ENCODE assay signal across 10 mouse cellular contexts in the genomic region with DNA sequence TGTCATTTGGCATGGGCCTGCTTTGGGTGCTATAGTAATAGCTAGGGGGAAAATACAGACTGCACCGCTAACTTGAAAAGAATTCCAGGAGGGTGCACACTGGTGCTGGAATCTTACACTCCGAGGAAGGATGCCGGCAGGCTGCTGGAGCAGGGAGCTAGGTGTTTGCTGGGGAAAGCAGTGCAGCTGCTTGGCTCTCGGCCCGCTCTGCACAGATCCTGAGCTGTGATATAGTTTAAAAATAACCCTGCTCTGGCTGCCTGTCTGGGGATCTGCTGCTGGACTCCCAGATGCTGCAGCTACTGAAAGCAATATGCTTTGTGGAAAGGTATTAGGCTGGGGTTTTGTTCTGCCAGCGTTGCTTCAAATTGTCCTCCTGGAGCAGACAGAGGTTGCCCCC.
DNase-seq lines count a peak whose midpoint lies in the region; ATAC-seq lines count a peak whose summit lies in the region.
"Had no signal": no experiment of that assay in that cellular context is flagged by ENCODE, and none has a peak within 500 bp of the region (broad histone marks: within the 10 kb centered on the region; RNA-seq: fewer than 3 reads in every experiment).

No protein-coding gene starts in this region.

- peak overlapping the region; percentile 54; the same call in 1 of the 2 replicates for H3K27ac ChIP-seq in forebrain, embryonic 13.5 days
- no peak overlapping the region for H3K27ac ChIP-seq in forebrain, embryonic 12.5 days
- H3K27ac ChIP-seq in midbrain, embryonic 16.5 days (ENCODE audit: low read length): peak overlapping the region; percentile 66
- H3K27ac ChIP-seq: embryonic facial prominence, embryonic 15.5 days had no signal

- ATAC-seq in forebrain, embryonic 13.5 days: no peak
- ATAC-seq in forebrain, embryonic 12.5 days (ENCODE audit: low FRiP score): no peak
- 0 out of 2 replicates have a peak, but pooled peaks have one; percentile 39 for ATAC-seq in midbrain, embryonic 16.5 days
- ATAC-seq in megakaryocyte progenitor cell, adult 5-6 weeks (replicated peaks; ENCODE audit: poor library complexity): no peak
- ATAC-seq: intestine, postnatal 0 days had no signal

- 38% methylated on average over 6 of the region's 6 CpGs for WGBS in forebrain, embryonic 13.5 days
- WGBS in forebrain, embryonic 12.5 days: 44% methylated on average over 6 of the region's 6 CpGs
- 17% methylated on average over 6 of the region's 6 CpGs for whole genome bisulfite sequencing in midbrain, embryonic 16.5 days

- peak; percentile 33 for DNase-seq in layer of hippocampus, adult 11-12 months (ENCODE audit: low spot score)
- no peak for DNase-seq in layer of hippocampus, adult 18-20 months (ENCODE audit: low spot score in 2 of 2)
- peak; percentile 38 to 71 for DNase-seq in frontal cortex, adult 2 months (ENCODE audit: extremely low spot score in 1 of 2, low spot score in 1 of 2)
- no peak for DNase-seq in embryo, embryonic 9.5 days (ENCODE audit: extremely low spot score)

- 0 out of 2 replicates have a peak, but pooled peaks cover 6% of the 10 kb centered on the region for H3K4me1 ChIP-seq in forebrain, embryonic 13.5 days
- H3K4me1 ChIP-seq in forebrain, embryonic 12.5 days: 0 out of 2 replicates have a peak, but pooled peaks cover 8% of the 10 kb centered on the region
- H3K4me1 ChIP-seq in midbrain, embryonic 16.5 days (ENCODE audit: control insufficient read depth, insufficient read depth, low read length): peaks cover 3% of the 10 kb centered on the region; the same call in 1 of the 2 replicates

- H3K27me3 ChIP-seq in forebrain, embryonic 13.5 days: no peaks in the 10 kb centered on the region
- no peaks in the 10 kb centered on the region for H3K27me3 ChIP-seq in forebrain, embryonic 12.5 days
- H3K27me3 ChIP-seq in midbrain, embryonic 16.5 days (ENCODE audit: control insufficient read depth, insufficient read depth, low read depth, low read length): no peaks in the 10 kb centered on the region
- H3K27me3 ChIP-seq: embryonic facial prominence, embryonic 15.5 days had no signal

- 0 out of 2 replicates have a peak overlapping the region, but pooled peaks have one; percentile 13 for H3K9ac ChIP-seq in forebrain, embryonic 13.5 days
- H3K9ac ChIP-seq in forebrain, embryonic 12.5 days: no peak overlapping the region
- peak overlapping the region; percentile 22; the same call in 1 of the 2 replicates for H3K9ac ChIP-seq in midbrain, embryonic 16.5 days (ENCODE audit: low read depth, low read length)
- H3K9ac ChIP-seq: embryonic facial prominence, embryonic 15.5 days had no signal

- no peaks in the 10 kb centered on the region for H3K36me3 ChIP-seq in forebrain, embryonic 13.5 days (ENCODE audit: poor library complexity, severe bottlenecking)
- H3K36me3 ChIP-seq in forebrain, embryonic 12.5 days (replicated peaks): no peaks in the 10 kb centered on the region
- no peaks in the 10 kb centered on the region for H3K36me3 ChIP-seq in midbrain, embryonic 16.5 days (ENCODE audit: control insufficient read depth, insufficient read depth, low read length)
- H3K36me3 ChIP-seq: embryonic facial prominence, embryonic 15.5 days had no signal

- no peak overlapping the region for H3K4me2 ChIP-seq in forebrain, embryonic 13.5 days
- no peak overlapping the region for H3K4me2 ChIP-seq in forebrain, embryonic 12.5 days
- no peak overlapping the region for H3K4me2 ChIP-seq in midbrain, embryonic 16.5 days (ENCODE audit: low read length)
- H3K4me2 ChIP-seq: embryonic facial prominence, embryonic 15.5 days had no signal

- H3K9me3 ChIP-seq in forebrain, embryonic 13.5 days (replicated peaks): no peaks in the 10 kb centered on the region
- H3K9me3 ChIP-seq in forebrain, embryonic 12.5 days: no peaks in the 10 kb centered on the region
- H3K9me3 ChIP-seq in midbrain, embryonic 16.5 days (replicated peaks; ENCODE audit: control insufficient read depth, low read length, poor library complexity, severe bottlenecking): no peaks in the 10 kb centered on the region
- H3K9me3 ChIP-seq: embryonic facial prominence, embryonic 15.5 days had no signal

- no peak overlapping the region for H3K4me3 ChIP-seq in forebrain, embryonic 13.5 days
- H3K4me3 ChIP-seq in forebrain, embryonic 12.5 days (replicated peaks): no peak overlapping the region
- H3K4me3 ChIP-seq in midbrain, embryonic 16.5 days (ENCODE audit: low read depth, low read length): no peak overlapping the region
- H3K4me3 ChIP-seq: embryonic facial prominence, embryonic 15.5 days had no signal

Comparison
In these comparisons a context has a peak if more than half of its experiments do, and no peak if none do; other contexts are left out.
1. DNase-seq: peak in layer of hippocampus, adult 11-12 months (single experiment) and frontal cortex, adult 2 months (2 of 2); none in layer of hippocampus, adult 18-20 months (0 of 2) and embryo, embryonic 9.5 days (single experiment).